Mouse (Mus musculus) stomach, embryonic 15.5 days (tissue): ENCODE measurements around the gene Nlrp9b. TPM values are rescaled to one million over a fixed set of nuclear protein-coding genes. Genes with fewer than 3 reads are reported as not detected.

ENCODE experiments used
- polyA plus RNA-seq: library from polyadenylated mRNA; unstranded; fragments of >200 nt; fragmentation: Nextera tagmentation; extraction: Ambion mirVana; gene quantifications from 2 replicates; pipeline ENCODE4 v1.2.1, GENCODE M21; 2015

The Nlrp9b gene
- polyA plus RNA-seq, 1 experiment from 2014 or later = not detected

Other genes starting within 250 kb of the Nlrp9b start
- gene Nectin2, start 241.0 kb upstream of the Nlrp9b start, polyA plus RNA-seq = 129 and 136 TPM in 2 replicates
- gene Bcam, start 220.4 kb upstream of the Nlrp9b start, polyA plus RNA-seq = 129 and 151 TPM in 2 replicates
- gene Cblc, start 194.7 kb upstream of the Nlrp9b start, polyA plus RNA-seq = 24.3 and 24.6 TPM in 2 replicates
- 8.9 and 10.4 TPM in 2 replicates for gene Bcl3, start 168.7 kb upstream of the Nlrp9b start, polyA plus RNA-seq
- gene Gm19345, start 139.5 kb upstream of the Nlrp9b start, polyA plus RNA-seq = 0.39 TPM in 1 of 2 replicates, not detected in the other
- 0.09 TPM in 1 of 2 replicates, not detected in the other for gene Ceacam16, start 130.2 kb upstream of the Nlrp9b start, polyA plus RNA-seq
- 0.64 and 1.1 TPM in 2 replicates for gene Ceacam19, start 103.5 kb upstream of the Nlrp9b start, polyA plus RNA-seq
- gene Pvr, start 70.3 kb upstream of the Nlrp9b start, polyA plus RNA-seq = 12.8 and 13.9 TPM in 2 replicates
- gene Igsf23, start 40.7 kb upstream of the Nlrp9b start, polyA plus RNA-seq = 2.7 and 3.1 TPM in 2 replicates
- gene Ceacam20, start 26.1 kb upstream of the Nlrp9b start, polyA plus RNA-seq = 0.14 and 0.15 TPM in 2 replicates
- gene Vmn1r91, start 108.2 kb downstream of the Nlrp9b start, polyA plus RNA-seq = not detected in 2 replicates
- not detected in 2 replicates for gene Gm16442, start 131.1 kb downstream of the Nlrp9b start, polyA plus RNA-seq
- not detected in 2 replicates for gene Vmn1r93, start 147.6 kb downstream of the Nlrp9b start, polyA plus RNA-seq
- not detected in 2 replicates for gene Vmn1r94, start 176.9 kb downstream of the Nlrp9b start, polyA plus RNA-seq
- not detected in 2 replicates for gene Vmn1r95, start 202.2 kb downstream of the Nlrp9b start, polyA plus RNA-seq
- gene Gm6164, start 214.1 kb downstream of the Nlrp9b start, polyA plus RNA-seq = not detected in 2 replicates
- gene Gm4498, start 242.4 kb downstream of the Nlrp9b start, polyA plus RNA-seq = not detected in 2 replicates